Mouse (Mus musculus) testis, postnatal 10 days (tissue): ENCODE results near the gene Dnajc13.

Experiments
- DNase-seq: peaks from one replicate; pipeline ENCODE4 v3.0.0; 2021; ENCODE audit warnings: low spot score

Dnajc13 gene

DNA sequence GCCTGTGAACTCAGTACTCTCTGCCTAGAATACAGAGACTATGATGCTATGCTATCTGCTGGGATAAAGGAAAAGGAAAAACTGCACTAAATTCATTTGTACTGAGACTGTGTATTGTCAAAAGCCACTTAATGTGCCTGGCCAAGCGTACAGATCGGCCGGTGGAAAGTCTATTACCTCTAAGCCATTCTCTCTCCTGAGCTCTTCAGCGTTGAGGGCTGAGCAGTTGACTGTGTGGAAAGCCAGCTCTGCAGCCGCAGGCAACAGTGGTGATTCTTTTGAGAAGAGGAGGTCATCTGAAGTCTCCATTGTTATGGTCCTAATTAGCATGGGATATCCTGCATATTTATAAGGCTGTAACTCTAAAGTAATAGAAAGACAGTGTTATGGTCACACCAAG is 80.4 kb downstream of the Dnajc13 start:
- no peak for DNase-seq

DNA sequence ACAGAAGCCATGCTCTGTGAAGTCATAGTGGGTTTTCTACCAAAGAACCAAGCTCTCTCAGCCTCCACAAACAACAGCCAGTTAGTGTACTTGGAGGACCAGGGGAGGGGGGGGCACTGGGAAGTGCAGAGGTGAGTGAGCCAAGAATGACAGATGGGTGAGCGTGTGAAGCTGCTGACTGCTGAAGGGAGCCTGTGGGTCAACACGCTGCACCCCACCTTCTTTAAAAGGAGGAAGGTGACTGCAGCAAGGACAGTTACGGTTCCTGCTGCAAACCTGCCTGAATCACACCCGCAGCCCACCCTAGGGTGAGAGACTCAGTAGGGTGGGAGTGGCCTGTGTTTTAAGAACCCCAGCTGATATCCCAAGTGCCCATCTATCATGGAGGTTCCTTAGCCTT is 81.1 kb downstream of the Dnajc13 start:
- no peak for DNase-seq

- DNase-seq, result no peak
These were observed 82.7 kb downstream of the Dnajc13 start for GRCm38 (mm10) chr9:104180046-104180445.

GRCm38 (mm10) chr9:104172342-104172741 is 90.4 kb downstream of the Dnajc13 start:
- DNase-seq, result no peak

DNA sequence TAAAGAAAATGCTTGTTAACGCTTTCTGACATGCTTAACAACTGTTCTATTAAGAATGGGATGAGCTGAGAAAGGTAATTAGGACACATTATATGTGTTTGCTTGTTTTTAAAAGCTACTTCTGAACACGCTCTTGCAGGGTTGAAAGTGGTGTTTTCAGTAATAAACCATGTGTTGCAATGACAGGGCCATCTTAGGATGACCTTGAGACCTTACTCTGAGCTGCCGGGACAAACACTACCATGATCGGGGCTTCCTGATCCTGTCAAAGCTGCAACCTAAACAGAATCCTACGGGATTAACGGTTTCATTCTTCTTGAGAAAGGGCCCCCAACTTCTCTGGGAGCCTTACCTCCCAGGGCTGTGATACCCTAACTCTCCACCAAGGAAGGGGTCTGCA is 91.1 kb downstream of the Dnajc13 start:
- DNase-seq, result no peak

- DNase-seq, result no peak
These were observed 92.7 kb downstream of the Dnajc13 start for GRCm38 (mm10) chr9:104169986-104170385.

GRCm38 (mm10) chr9:104165926-104166325 is 96.8 kb downstream of the Dnajc13 start:
- DNase-seq, result no peak

GRCm38 (mm10) chr9:104164194-104164593 is 98.5 kb downstream of the Dnajc13 start:
- no peak for DNase-seq

GRCm38 (mm10) chr9:104161117-104161516 is 101.6 kb downstream of the Dnajc13 start:
- no peak for DNase-seq

- no peak for DNase-seq
These were observed 105.4 kb downstream of the Dnajc13 start for GRCm38 (mm10) chr9:104157291-104157690.

GRCm38 (mm10) chr9:104156506-104156905 is 106.2 kb downstream of the Dnajc13 start:
- no peak for DNase-seq

- DNase-seq, result no peak
These were observed 107.5 kb downstream of the Dnajc13 start for GRCm38 (mm10) chr9:104155100-104155715.

DNA sequence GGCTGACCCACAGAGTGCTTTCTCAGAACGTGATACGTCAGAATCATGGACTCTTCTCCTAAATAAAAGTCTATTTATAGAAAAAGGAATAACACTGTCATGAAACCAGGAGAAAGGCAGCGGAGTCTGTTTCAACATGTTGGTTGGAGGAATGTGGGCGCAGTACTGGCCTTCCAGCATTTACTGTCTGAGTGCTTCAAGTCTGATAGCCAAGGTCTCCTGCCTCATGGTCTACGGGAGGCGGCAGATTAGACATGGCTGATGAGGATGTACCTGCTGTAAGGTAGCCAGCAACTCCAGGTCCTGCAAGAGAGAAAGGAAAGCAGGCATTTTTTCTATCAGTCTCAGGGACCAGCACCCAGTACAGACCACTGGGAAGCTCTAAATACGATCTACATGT is 110.6 kb downstream of the Dnajc13 start:
- DNase-seq, result no peak

GRCm38 (mm10) chr9:104148969-104149368 is 113.8 kb downstream of the Dnajc13 start:
- DNase-seq, result no peak

GRCm38 (mm10) chr9:104146683-104147082 is 116.0 kb downstream of the Dnajc13 start:
- DNase-seq, result no peak

DNA sequence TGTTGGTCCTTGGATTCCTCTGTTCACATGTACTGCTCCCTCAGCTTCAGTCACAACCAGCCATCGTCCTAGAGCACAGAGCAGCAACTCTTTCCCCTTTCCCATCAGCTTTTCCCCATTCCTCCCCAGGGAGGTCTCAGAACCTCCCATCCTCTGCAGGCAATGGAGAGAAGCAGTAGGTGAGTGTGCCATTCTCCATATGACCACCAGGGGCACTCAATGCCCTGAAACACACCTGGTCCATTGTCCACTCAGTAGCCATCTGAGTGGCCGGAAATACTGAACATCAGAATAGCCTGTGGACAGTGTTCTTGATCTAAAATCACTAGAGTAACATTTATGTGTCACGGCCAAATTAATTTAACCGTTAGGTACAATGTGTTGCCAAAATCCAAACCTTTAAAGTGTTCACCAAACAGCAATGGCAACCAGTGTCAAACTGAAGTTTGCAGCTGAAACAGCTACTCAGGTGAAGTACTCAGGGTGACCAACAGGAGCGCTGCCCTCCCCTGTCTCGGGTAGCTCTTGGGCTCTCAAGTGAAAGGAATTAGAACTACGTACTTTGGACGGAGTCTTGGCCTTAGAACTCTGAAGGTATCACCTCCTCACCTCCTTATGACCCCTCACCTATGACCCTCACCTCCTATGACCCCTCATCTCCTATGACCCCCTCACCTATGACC is 118.3 kb downstream of the Dnajc13 start:
- DNase-seq, result no peak

DNA sequence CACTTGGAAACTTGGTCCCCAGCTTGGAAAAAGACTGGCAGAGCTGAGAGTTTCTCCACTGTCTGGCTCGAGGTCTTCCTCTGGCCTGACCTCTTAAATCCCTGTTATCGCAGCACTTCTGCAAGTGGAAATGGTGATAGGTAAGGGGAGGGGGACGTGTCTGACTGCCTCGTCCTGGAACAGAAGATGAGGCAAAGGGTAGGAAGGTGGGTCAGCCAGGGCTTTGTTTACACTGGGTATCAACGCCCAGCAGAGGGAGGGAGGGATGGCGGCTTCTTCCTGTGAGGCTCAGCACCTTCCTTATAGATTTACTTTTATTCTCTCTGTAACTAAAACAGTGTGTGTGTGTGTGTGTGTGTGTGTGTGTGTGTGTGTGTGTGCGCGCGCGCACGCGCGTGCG is 119.9 kb downstream of the Dnajc13 start:
- DNase-seq, result no peak

DNA sequence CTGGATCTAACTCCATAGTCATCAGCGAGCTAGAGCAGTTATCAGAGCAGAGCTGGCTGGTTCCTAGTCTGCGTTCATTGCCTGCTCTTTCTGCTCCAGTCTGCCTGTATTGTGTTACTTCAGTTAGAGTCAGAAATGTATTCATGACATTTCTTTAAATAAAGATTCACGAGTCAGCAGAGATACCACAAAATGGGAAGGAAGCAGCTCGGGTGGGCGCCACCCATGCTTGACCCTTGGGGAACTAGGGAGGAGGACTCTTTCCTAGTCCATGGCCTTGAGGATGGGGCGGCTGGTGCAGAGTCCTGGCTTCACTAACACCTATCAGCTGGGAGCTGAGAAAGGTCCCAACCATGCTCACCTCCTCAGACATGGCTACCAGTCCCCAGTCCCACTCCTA is 122.4 kb downstream of the Dnajc13 start:
- no peak for DNase-seq

GRCm38 (mm10) chr9:104130141-104130755 is 132.5 kb downstream of the Dnajc13 start:
- no peak for DNase-seq

GRCm38 (mm10) chr9:104128110-104128509 is 134.6 kb downstream of the Dnajc13 start:
- no peak for DNase-seq

DNA sequence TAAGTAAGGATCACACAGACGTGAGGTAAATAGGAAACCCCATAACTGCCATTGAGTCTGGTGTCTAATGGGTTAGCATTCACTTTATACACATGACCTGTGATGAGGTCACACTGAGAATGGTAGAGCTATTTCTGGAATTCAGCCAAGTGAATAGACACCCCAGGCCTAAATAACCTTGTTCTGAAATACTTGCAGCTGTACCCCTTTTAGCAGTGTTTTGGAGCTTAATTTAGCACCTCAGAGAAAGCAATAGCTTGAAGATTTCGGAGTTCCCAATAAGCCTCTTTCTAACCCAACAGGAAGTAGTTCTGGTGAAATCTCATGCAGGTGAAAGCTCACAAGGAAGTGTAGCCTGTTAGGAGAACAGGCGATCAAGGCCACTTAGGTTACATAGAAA is 135.9 kb downstream of the Dnajc13 start, which contains the start of gene Ackr4:
Gene Ackr4 (minus strand): TSS at position 101 of the 400 bp plus-strand sequence.
- DNase-seq, result no peak

DNA sequence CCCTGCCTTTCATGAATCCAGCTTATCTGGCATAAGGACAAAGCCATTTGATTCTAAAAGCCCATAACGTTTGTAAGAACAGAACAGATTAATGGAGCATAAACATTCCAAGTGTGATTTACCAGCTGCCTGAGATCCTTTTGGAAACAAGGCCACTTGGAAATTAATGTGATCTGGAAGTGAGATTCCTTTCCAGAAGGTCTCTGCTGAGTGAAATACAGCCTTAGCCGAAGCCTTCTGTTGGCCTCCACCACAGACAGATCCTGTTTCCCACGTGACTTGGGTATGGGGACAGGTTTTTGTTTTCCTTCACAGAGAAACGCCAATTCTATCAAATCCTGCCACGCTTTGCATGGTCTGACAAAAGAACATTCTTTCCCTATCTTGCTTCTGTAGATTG is 139.1 kb downstream of the Dnajc13 start:
- DNase-seq, result no peak

DNA sequence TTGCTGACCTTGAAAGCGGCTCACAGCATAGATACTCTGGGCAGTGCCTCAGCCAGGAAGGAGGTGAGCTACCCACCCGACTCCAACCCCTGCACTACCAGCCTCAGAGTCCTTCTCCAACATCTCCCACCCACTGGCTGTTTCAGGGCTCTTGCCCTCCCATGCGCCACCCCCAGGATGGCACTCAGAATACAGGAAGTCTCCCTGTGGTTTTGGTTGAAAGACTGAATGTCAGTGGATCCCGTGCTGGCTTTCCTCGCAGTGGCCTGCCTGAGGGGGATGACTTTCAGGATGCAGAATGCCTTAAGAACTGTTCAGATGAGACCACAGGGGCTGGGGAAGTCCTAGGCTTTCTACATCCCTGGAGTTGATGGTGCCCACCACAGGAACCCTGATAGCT is 139.6 kb downstream of the Dnajc13 start:
- no peak for DNase-seq
